Mouse (Mus musculus) bone marrow, adult 2 months (tissue): ENCODE data around the gene Mmp23.

Experiments used
- CTCF ChIP-seq: fragments of 200-500 bp; IDR thresholded peaks from 2 replicates; pipeline ENCODE4 v1.5.1; 2011; ENCODE audit warnings: low read length, control low read depth; ENCODE audit not compliant: control insufficient read depth, insufficient read depth
- POLR2A ChIP-seq: fragments of 200-500 bp; IDR thresholded peaks from 2 replicates; pipeline ENCODE4 v1.6.1; 2011; ENCODE audit warnings: low read depth, mild to moderate bottlenecking, control low read depth, low read length, borderline replicate concordance; ENCODE audit not compliant: control insufficient read depth

DNA sequence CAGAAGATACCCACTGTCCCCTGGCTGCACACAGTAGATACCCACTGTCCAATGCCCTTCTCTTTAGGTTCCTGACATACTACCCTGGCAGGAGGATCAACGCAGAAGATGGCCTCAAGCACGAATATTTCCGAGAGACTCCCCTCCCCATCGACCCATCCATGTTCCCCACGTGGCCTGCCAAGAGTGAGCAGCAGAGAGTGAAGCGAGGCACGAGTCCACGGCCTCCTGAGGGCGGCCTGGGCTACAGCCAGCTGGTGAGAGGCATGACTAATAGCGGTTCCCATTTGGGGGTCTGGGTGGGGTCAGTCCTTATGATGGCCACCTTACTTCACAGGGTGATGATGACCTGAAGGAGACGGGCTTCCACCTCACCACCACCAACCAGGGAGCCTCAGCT is 3.8 kb downstream of the Mmp23 start:
- no peak for TF ChIP-seq CTCF
- TF ChIP-seq POLR2A = no peak
